ENCODE assay signal across 23 mouse cellular contexts in the genomic region with DNA sequence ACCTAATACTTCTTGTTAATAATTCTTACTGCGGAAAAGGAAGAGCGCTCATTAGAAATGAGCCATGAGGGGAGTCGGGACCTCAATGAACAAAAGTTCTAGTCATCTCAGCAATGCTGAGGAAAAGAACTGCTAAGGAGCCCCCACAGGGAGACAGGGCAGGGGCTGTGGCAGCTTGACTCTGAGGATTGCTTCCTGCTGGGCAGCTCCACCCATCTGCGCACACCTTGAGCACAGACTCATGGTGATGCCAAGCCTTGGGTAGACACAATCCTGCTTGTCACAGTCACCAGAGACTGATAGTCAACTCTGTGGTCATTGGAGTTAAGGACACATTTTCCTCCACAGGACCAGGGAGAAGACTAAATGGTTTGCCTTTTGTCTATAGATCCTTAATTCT. TPM values are rescaled to one million over a fixed set of nuclear protein-coding genes. Genes with fewer than 3 reads are reported as not detected.
DNase-seq lines count a peak whose midpoint lies in the region; ATAC-seq and TF ChIP-seq lines count a peak whose summit lies in the region.
"Had no signal": no experiment of that assay in that cellular context is flagged by ENCODE, and none has a peak within 500 bp of the region (broad histone marks: within the 10 kb centered on the region; RNA-seq: fewer than 3 reads in every experiment).

No protein-coding gene starts in this region.

- WGBS in heart, embryonic 15.5 days: 71% methylated on average over 4 of the region's 4 CpGs
- 85% methylated on average over 4 of the region's 4 CpGs for WGBS in liver, embryonic 11.5 days
- 78% methylated on average over 4 of the region's 4 CpGs for WGBS in intestine, embryonic 14.5 days
- 73% methylated on average over 4 of the region's 4 CpGs for WGBS in intestine, postnatal 0 days
- 94% methylated on average over 4 of the region's 4 CpGs for WGBS in midbrain, embryonic 16.5 days

- no peak for DNase-seq in heart, adult 11 months
- DNase-seq in liver, embryonic 11.5 days (ENCODE audit: low spot score): no peak
- DNase-seq in liver: no peak
- no peak for DNase-seq in intestine, embryonic 14.5 days (ENCODE audit: low spot score)
- DNase-seq in left cerebral cortex, postnatal 36 days (ENCODE audit: low spot score in 2 of 2): no peak
- DNase-seq: cerebellum, adult 18-20 months; layer of hippocampus, postnatal 36 days; left cerebral cortex, postnatal 4 days; retina, postnatal 1 day; thymus, postnatal 4 days had no signal

- no peak overlapping the region for H3K9ac ChIP-seq in heart, embryonic 15.5 days
- H3K9ac ChIP-seq in liver, embryonic 11.5 days (ENCODE audit: low read depth, low read length): no peak overlapping the region
- H3K9ac ChIP-seq in intestine, embryonic 14.5 days (ENCODE audit: low read length): no peak overlapping the region
- H3K9ac ChIP-seq in intestine, postnatal 0 days (ENCODE audit: low read depth, low read length): no peak overlapping the region
- no peak overlapping the region for H3K9ac ChIP-seq in midbrain, embryonic 16.5 days (ENCODE audit: low read depth, low read length)
- H3K9ac ChIP-seq: embryonic facial prominence, embryonic 12.5 days; hindbrain, embryonic 15.5 days; midbrain, embryonic 12.5 days had no signal

- H3K9me3 ChIP-seq in heart, embryonic 15.5 days (replicated peaks): no peaks in the 10 kb centered on the region
- H3K9me3 ChIP-seq in liver, embryonic 11.5 days (ENCODE audit: control insufficient read depth, low read length): no peaks in the 10 kb centered on the region
- H3K9me3 ChIP-seq in intestine, embryonic 14.5 days (ENCODE audit: control insufficient read depth, low read length): no peaks in the 10 kb centered on the region
- H3K9me3 ChIP-seq in intestine, postnatal 0 days (ENCODE audit: control insufficient read depth): no peaks in the 10 kb centered on the region
- no peaks in the 10 kb centered on the region for H3K9me3 ChIP-seq in midbrain, embryonic 16.5 days (replicated peaks; ENCODE audit: control insufficient read depth, low read length, poor library complexity, severe bottlenecking)
- H3K9me3 ChIP-seq: embryonic facial prominence, embryonic 12.5 days; hindbrain, embryonic 15.5 days; midbrain, embryonic 12.5 days had no signal

- no peaks in the 10 kb centered on the region for H3K27me3 ChIP-seq in heart, embryonic 15.5 days
- H3K27me3 ChIP-seq in liver, embryonic 11.5 days (replicated peaks; ENCODE audit: control insufficient read depth, insufficient read depth, low read length): no peaks in the 10 kb centered on the region
- no peaks in the 10 kb centered on the region for H3K27me3 ChIP-seq in intestine, embryonic 14.5 days (replicated peaks; ENCODE audit: control insufficient read depth, insufficient read depth, low read length)
- H3K27me3 ChIP-seq in intestine, postnatal 0 days (replicated peaks; ENCODE audit: control insufficient read depth, insufficient read depth, low read length): no peaks in the 10 kb centered on the region
- H3K27me3 ChIP-seq in midbrain, embryonic 16.5 days (ENCODE audit: control insufficient read depth, insufficient read depth, low read depth, low read length): no peaks in the 10 kb centered on the region
- H3K27me3 ChIP-seq: embryonic facial prominence, embryonic 12.5 days; hindbrain, embryonic 15.5 days had no signal

- TF ChIP-seq CTCF in intestine, postnatal 0 days (IDR thresholded peaks at IDR 0.05; ENCODE audit: low read depth): no peak

- no peak for ATAC-seq in heart, embryonic 15.5 days (replicated peaks; ENCODE audit: insufficient number of reproducible peaks, insufficient read depth, low FRiP score, low read depth)
- ATAC-seq in liver, embryonic 11.5 days (replicated peaks; ENCODE audit: low FRiP score): no peak
- ATAC-seq in intestine, embryonic 14.5 days (replicated peaks; ENCODE audit: low FRiP score, low TSS enrichment, low read depth): no peak
- peak; percentile 55; the same call in 1 of the 2 replicates for ATAC-seq in intestine, postnatal 0 days
- ATAC-seq in midbrain, embryonic 16.5 days: no peak
- ATAC-seq: CD4-positive, CD25-positive, alpha-beta regulatory T cell, adult 4 months had no signal

- peaks cover 13% of the 10 kb centered on the region for H3K4me1 ChIP-seq in heart, embryonic 15.5 days (replicated peaks)
- H3K4me1 ChIP-seq in liver, embryonic 11.5 days (replicated peaks; ENCODE audit: control insufficient read depth, insufficient read depth, low read length): peaks cover 7% of the 10 kb centered on the region; the same call in 1 of the 2 replicates
- peaks cover 7% of the 10 kb centered on the region for H3K4me1 ChIP-seq in intestine, embryonic 14.5 days (replicated peaks; ENCODE audit: control insufficient read depth, insufficient read depth, low read length)
- no peaks in the 10 kb centered on the region for H3K4me1 ChIP-seq in intestine, postnatal 0 days (replicated peaks; ENCODE audit: control insufficient read depth, insufficient read depth, low read length)
- no peaks in the 10 kb centered on the region for H3K4me1 ChIP-seq in midbrain, embryonic 16.5 days (ENCODE audit: control insufficient read depth, insufficient read depth, low read length)
- H3K4me1 ChIP-seq: embryonic facial prominence, embryonic 12.5 days; hindbrain, embryonic 15.5 days; midbrain, embryonic 12.5 days had no signal

- H3K36me3 ChIP-seq in heart, embryonic 15.5 days: no peaks in the 10 kb centered on the region
- no peaks in the 10 kb centered on the region for H3K36me3 ChIP-seq in liver, embryonic 11.5 days (ENCODE audit: control insufficient read depth, insufficient read depth, low read length)
- no peaks in the 10 kb centered on the region for H3K36me3 ChIP-seq in intestine, embryonic 14.5 days (ENCODE audit: control insufficient read depth, insufficient read depth, low read length)
- no peaks in the 10 kb centered on the region for H3K36me3 ChIP-seq in intestine, postnatal 0 days (ENCODE audit: control insufficient read depth, insufficient read depth)
- no peaks in the 10 kb centered on the region for H3K36me3 ChIP-seq in midbrain, embryonic 16.5 days (ENCODE audit: control insufficient read depth, insufficient read depth, low read length)
- H3K36me3 ChIP-seq: embryonic facial prominence, embryonic 12.5 days; hindbrain, embryonic 15.5 days; midbrain, embryonic 12.5 days had no signal

- intact Hi-C loops in left cerebral cortex, postnatal 36 days (cut with DNase I): no loop called here

- no peak overlapping the region for H3K4me3 ChIP-seq in heart, embryonic 15.5 days
- H3K4me3 ChIP-seq in liver, embryonic 11.5 days (ENCODE audit: low read depth, low read length): no peak overlapping the region
- no peak overlapping the region for H3K4me3 ChIP-seq in intestine, embryonic 14.5 days (ENCODE audit: low read depth, low read length)
- no peak overlapping the region for H3K4me3 ChIP-seq in intestine, postnatal 0 days (ENCODE audit: low read depth, low read length)
- H3K4me3 ChIP-seq in midbrain, embryonic 16.5 days (ENCODE audit: low read depth, low read length): no peak overlapping the region
- H3K4me3 ChIP-seq: embryonic facial prominence, embryonic 12.5 days; hindbrain, embryonic 15.5 days; midbrain, embryonic 12.5 days; myocyte had no signal

- H3K4me2 ChIP-seq in heart, embryonic 15.5 days: 0 out of 2 replicates have a peak overlapping the region, but pooled peaks have one; percentile 10
- no peak overlapping the region for H3K4me2 ChIP-seq in liver, embryonic 11.5 days
- no peak overlapping the region for H3K4me2 ChIP-seq in intestine, embryonic 14.5 days (ENCODE audit: low read length)
- peak overlapping the region; percentile 32 for H3K4me2 ChIP-seq in intestine, postnatal 0 days (replicated peaks; ENCODE audit: low read depth)
- H3K4me2 ChIP-seq in midbrain, embryonic 16.5 days (ENCODE audit: low read length): no peak overlapping the region
- H3K4me2 ChIP-seq: embryonic facial prominence, embryonic 12.5 days; hindbrain, embryonic 15.5 days; midbrain, embryonic 12.5 days had no signal

- peak overlapping the region; percentile 75 for H3K27ac ChIP-seq in heart, embryonic 15.5 days
- peak overlapping the region; percentile 46; the same call in 1 of the 2 replicates for H3K27ac ChIP-seq in liver, embryonic 11.5 days (ENCODE audit: low read depth, low read length)
- H3K27ac ChIP-seq in intestine, embryonic 14.5 days (ENCODE audit: low read depth): peak overlapping the region; percentile 29; the same call in 1 of the 2 replicates
- H3K27ac ChIP-seq in intestine, postnatal 0 days (ENCODE audit: low read depth, low read length): peak overlapping the region; percentile 10
- no peak overlapping the region for H3K27ac ChIP-seq in midbrain, embryonic 16.5 days (ENCODE audit: low read length)
- H3K27ac ChIP-seq: embryonic facial prominence, embryonic 12.5 days; hindbrain, embryonic 15.5 days; midbrain, embryonic 12.5 days had no signal

RNA-seq across cellular contexts. Expression of a gene that starts 9.6 kb away (rescaled TPM):
- 20.1 and 26.7 TPM in 2 replicates for polyA plus RNA-seq in heart, embryonic 15.5 days (2015; fragmentation: Nextera tagmentation; extraction: Ambion mirVana)
- 22.4 and 25.6 TPM in 2 replicates for polyA plus RNA-seq in liver, embryonic 11.5 days (2014; fragmentation: Nextera tagmentation; extraction: Ambion mirVana)
- 48.2 and 49.0 TPM in 2 replicates for polyA plus RNA-seq in intestine, embryonic 14.5 days (2014; fragmentation: Nextera tagmentation; extraction: Ambion mirVana)
- polyA plus RNA-seq in intestine, postnatal 0 days (2015; fragmentation: Nextera tagmentation; extraction: Ambion mirVana): 26.4 and 27.2 TPM in 2 replicates
- polyA plus RNA-seq in midbrain, embryonic 16.5 days (2015; fragmentation: Nextera tagmentation; extraction: Ambion mirVana): 39.9 and 40.2 TPM in 2 replicates
- total RNA-seq in left cerebral cortex, postnatal 36 days (2021): 100 to 1,000 TPM; 146 to 152 TPM
- total RNA-seq: MEL had no signal

RNA-seq across cellular contexts. Expression of a gene that starts 19.5 kb away (rescaled TPM):
- 0.45 and 1.6 TPM in 2 replicates for polyA plus RNA-seq in heart, embryonic 15.5 days (2015; fragmentation: Nextera tagmentation; extraction: Ambion mirVana)
- polyA plus RNA-seq in liver, embryonic 11.5 days (2014; fragmentation: Nextera tagmentation; extraction: Ambion mirVana): 0.36 TPM in 1 of 2 replicates, not detected in the other
- 1.3 and 2.9 TPM in 2 replicates for polyA plus RNA-seq in intestine, embryonic 14.5 days (2014; fragmentation: Nextera tagmentation; extraction: Ambion mirVana)
- polyA plus RNA-seq in intestine, postnatal 0 days (2015; fragmentation: Nextera tagmentation; extraction: Ambion mirVana): 2.2 and 2.8 TPM in 2 replicates
- 4.9 and 7.0 TPM in 2 replicates for polyA plus RNA-seq in midbrain, embryonic 16.5 days (2015; fragmentation: Nextera tagmentation; extraction: Ambion mirVana)
- 1 to 10 TPM; 1.2 to 1.9 TPM for total RNA-seq in left cerebral cortex, postnatal 36 days (2021)
- total RNA-seq: common myeloid progenitor, adult 5-6 weeks; gastrocnemius, postnatal 25 days; MEL; neutrophil, adult 5-6 weeks had no signal
- polyA plus RNA-seq: CD4-positive, CD25-positive, alpha-beta regulatory T cell, adult 4 months; liver, embryonic 16.5 days; myocyte had no signal

RNA-seq across cellular contexts. Expression of a gene that starts 29.7 kb away (rescaled TPM):
- polyA plus RNA-seq in heart, embryonic 15.5 days (2015; fragmentation: Nextera tagmentation; extraction: Ambion mirVana): 8.0 and 15.1 TPM in 2 replicates
- 18.6 and 20.4 TPM in 2 replicates for polyA plus RNA-seq in liver, embryonic 11.5 days (2014; fragmentation: Nextera tagmentation; extraction: Ambion mirVana)
- polyA plus RNA-seq in intestine, embryonic 14.5 days (2014; fragmentation: Nextera tagmentation; extraction: Ambion mirVana): 8.5 and 10.2 TPM in 2 replicates
- polyA plus RNA-seq in intestine, postnatal 0 days (2015; fragmentation: Nextera tagmentation; extraction: Ambion mirVana): 163 and 172 TPM in 2 replicates
- polyA plus RNA-seq in midbrain, embryonic 16.5 days (2015; fragmentation: Nextera tagmentation; extraction: Ambion mirVana): 2.0 and 2.1 TPM in 2 replicates
- 1 to 10 TPM; 1.1 to 1.4 TPM for total RNA-seq in left cerebral cortex, postnatal 36 days (2021)
- total RNA-seq: neutrophil, adult 5-6 weeks had no signal
- polyA plus RNA-seq: CD4-positive, CD25-positive, alpha-beta regulatory T cell, adult 4 months had no signal

RNA-seq across cellular contexts. Expression of a gene that starts 55.1 kb away (rescaled TPM):
- 4.8 and 8.1 TPM in 2 replicates for polyA plus RNA-seq in heart, embryonic 15.5 days (2015; fragmentation: Nextera tagmentation; extraction: Ambion mirVana)
- 107 TPM in 2 replicates for polyA plus RNA-seq in liver, embryonic 11.5 days (2014; fragmentation: Nextera tagmentation; extraction: Ambion mirVana)
- polyA plus RNA-seq in intestine, embryonic 14.5 days (2014; fragmentation: Nextera tagmentation; extraction: Ambion mirVana): 3.2 and 5.0 TPM in 2 replicates
- 10.5 and 10.8 TPM in 2 replicates for polyA plus RNA-seq in intestine, postnatal 0 days (2015; fragmentation: Nextera tagmentation; extraction: Ambion mirVana)
- polyA plus RNA-seq in midbrain, embryonic 16.5 days (2015; fragmentation: Nextera tagmentation; extraction: Ambion mirVana): 0.31 and 0.79 TPM in 2 replicates
- total RNA-seq in left cerebral cortex, postnatal 36 days (2021): 1 to 10 TPM in 1 of 2 experiments, under 1 TPM in 1; 0.77 to 1.2 TPM
- polyA plus RNA-seq: CD4-positive, CD25-positive, alpha-beta regulatory T cell, adult 4 months had no signal

Comparison
In these comparisons a context has a peak if more than half of its experiments do, and no peak if none do; other contexts are left out.
1. H3K4me2 ChIP-seq: peak in heart, embryonic 15.5 days (single experiment) and intestine, postnatal 0 days (single experiment); none in liver, embryonic 11.5 days (single experiment), intestine, embryonic 14.5 days (single experiment) and midbrain, embryonic 16.5 days (single experiment).